Comparison of ENCODE assay signal across 8 mouse cellular contexts in genomic region chr11:115536856-115537568, GRCm38 (mm10). TPM values are rescaled to one million over a fixed set of nuclear protein-coding genes. Genes with fewer than 3 reads are reported as not detected.
A peak's percentile ranks its signal among the peaks of the same experiment; 100 is the strongest.
DNase-seq lines count a peak whose midpoint lies in the region; ATAC-seq lines count a peak whose summit lies in the region.

No protein-coding gene starts in this region.

- H3K9me3 ChIP-seq in liver, embryonic 11.5 days (ENCODE audit: control insufficient read depth, low read length), result no peaks in the 10 kb centered on the region
- no peaks in the 10 kb centered on the region for H3K9me3 ChIP-seq in embryonic facial prominence, embryonic 15.5 days (replicated peaks)

- peak; percentile 23 for DNase-seq in adrenal gland, postnatal 14 days
- DNase-seq in adrenal gland, postnatal 10 days, result no peak
- no peak for DNase-seq in liver, embryonic 11.5 days (ENCODE audit: low spot score)
- DNase-seq in liver, result no peak
- peak; percentile 48 to 54 for DNase-seq in left cerebral cortex, postnatal 36 days (ENCODE audit: low spot score in 2 of 2)
- DNase-seq in right cerebral cortex, postnatal 10 days (ENCODE audit: low spot score in 2 of 2), result peak; percentile 52 to 71
- DNase-seq in yolk sac, embryonic 10.5 days (ENCODE audit: low spot score), result no peak

- H3K9ac ChIP-seq in liver, embryonic 11.5 days (ENCODE audit: low read depth, low read length), result peak overlapping the region; percentile 20
- H3K9ac ChIP-seq in embryonic facial prominence, embryonic 15.5 days, result no peak overlapping the region

- H3K27ac ChIP-seq in liver, embryonic 11.5 days (ENCODE audit: low read depth, low read length), result peak overlapping the region; percentile 100
- H3K27ac ChIP-seq in embryonic facial prominence, embryonic 15.5 days (replicated peaks), result peak overlapping the region; percentile 100

- ATAC-seq in liver, embryonic 11.5 days (replicated peaks; ENCODE audit: low FRiP score), result no peak
- no peak for ATAC-seq in embryonic facial prominence, embryonic 15.5 days (ENCODE audit: insufficient number of reproducible peaks, low FRiP score, low TSS enrichment, low read depth)

- peak overlapping the region; percentile 88 for H3K4me2 ChIP-seq in liver, embryonic 11.5 days
- peak overlapping the region; percentile 45 for H3K4me2 ChIP-seq in embryonic facial prominence, embryonic 15.5 days (replicated peaks)

- H3K27me3 ChIP-seq in liver, embryonic 11.5 days (replicated peaks; ENCODE audit: control insufficient read depth, insufficient read depth, low read length), result no peaks in the 10 kb centered on the region
- no peaks in the 10 kb centered on the region for H3K27me3 ChIP-seq in embryonic facial prominence, embryonic 15.5 days

- intact Hi-C loops in left cerebral cortex, postnatal 36 days (cut with DNase I), result loop anchor here (2.0 to 5.0 kb wide), 2 partner anchors 48 to 65 kb away; partner anchors contain the start of genes Gga3 and Mrps7

- peaks cover 21% of the 10 kb centered on the region for H3K4me1 ChIP-seq in liver, embryonic 11.5 days (replicated peaks; ENCODE audit: control insufficient read depth, insufficient read depth, low read length)
- H3K4me1 ChIP-seq in embryonic facial prominence, embryonic 15.5 days, result peaks cover 15% of the 10 kb centered on the region

- peak overlapping the region; percentile 99; the same call in 1 of the 2 replicates for H3K4me3 ChIP-seq in liver, embryonic 11.5 days (ENCODE audit: low read depth, low read length)
- H3K4me3 ChIP-seq in embryonic facial prominence, embryonic 15.5 days (replicated peaks), result peak overlapping the region; percentile 96

- H3K36me3 ChIP-seq in liver, embryonic 11.5 days (ENCODE audit: control insufficient read depth, insufficient read depth, low read length), result peaks cover 20% of the 10 kb centered on the region
- H3K36me3 ChIP-seq in embryonic facial prominence, embryonic 15.5 days, result peaks cover 18% of the 10 kb centered on the region

- WGBS in liver, embryonic 11.5 days, result 88% methylated on average over 10 of the region's 10 CpGs
- 85% methylated on average over 10 of the region's 10 CpGs for WGBS in embryonic facial prominence, embryonic 15.5 days

RNA-seq across cellular contexts. Expression of gene Sumo2, which starts 0.9 kb away (rescaled TPM):
- total RNA-seq in adrenal gland, postnatal 14 days (2021), result 262 and 272 TPM in 2 replicates
- total RNA-seq in adrenal gland, postnatal 10 days (2021), result 100 to 1,000 TPM; 255 to 272 TPM
- 874 and 889 TPM in 2 replicates for polyA plus RNA-seq in liver, embryonic 11.5 days (2014; fragmentation: Nextera tagmentation; extraction: Ambion mirVana)
- polyA plus RNA-seq in embryonic facial prominence, embryonic 15.5 days (2015; fragmentation: Nextera tagmentation; extraction: Ambion mirVana), result 826 and 846 TPM in 2 replicates
- 100 to 1,000 TPM; 291 to 294 TPM for total RNA-seq in left cerebral cortex, postnatal 36 days (2021)

RNA-seq across cellular contexts. Expression of gene Jpt1, which starts 22.8 kb away (rescaled TPM):
- total RNA-seq in adrenal gland, postnatal 14 days (2021), result 99.8 and 101 TPM in 2 replicates
- total RNA-seq in adrenal gland, postnatal 10 days (2021), result 100 to 1,000 TPM; 113 to 123 TPM
- polyA plus RNA-seq in liver, embryonic 11.5 days (2014; fragmentation: Nextera tagmentation; extraction: Ambion mirVana), result 435 and 437 TPM in 2 replicates
- polyA plus RNA-seq in embryonic facial prominence, embryonic 15.5 days (2015; fragmentation: Nextera tagmentation; extraction: Ambion mirVana), result 523 and 542 TPM in 2 replicates
- 100 to 1,000 TPM; 143 to 159 TPM for total RNA-seq in left cerebral cortex, postnatal 36 days (2021)

RNA-seq across cellular contexts. Expression of gene Nup85, which starts 27.2 kb away (rescaled TPM):
- 40.7 and 52.8 TPM in 2 replicates for total RNA-seq in adrenal gland, postnatal 14 days (2021)
- 10 to 100 TPM; 44.4 to 48.7 TPM for total RNA-seq in adrenal gland, postnatal 10 days (2021)
- polyA plus RNA-seq in liver, embryonic 11.5 days (2014; fragmentation: Nextera tagmentation; extraction: Ambion mirVana), result 277 and 296 TPM in 2 replicates
- 144 and 156 TPM in 2 replicates for polyA plus RNA-seq in embryonic facial prominence, embryonic 15.5 days (2015; fragmentation: Nextera tagmentation; extraction: Ambion mirVana)
- total RNA-seq in left cerebral cortex, postnatal 36 days (2021), result 10 to 100 TPM; 41.6 to 49.9 TPM

RNA-seq across cellular contexts. Expression of gene Nt5c, which starts 45.4 kb away (rescaled TPM):
- 73.8 and 89.8 TPM in 2 replicates for total RNA-seq in adrenal gland, postnatal 14 days (2021)
- total RNA-seq in adrenal gland, postnatal 10 days (2021), result 10 to 100 TPM; 70.2 to 70.9 TPM
- polyA plus RNA-seq in liver, embryonic 11.5 days (2014; fragmentation: Nextera tagmentation; extraction: Ambion mirVana), result 96.8 and 105 TPM in 2 replicates
- 87.5 and 88.1 TPM in 2 replicates for polyA plus RNA-seq in embryonic facial prominence, embryonic 15.5 days (2015; fragmentation: Nextera tagmentation; extraction: Ambion mirVana)
- 10 to 100 TPM; 61.0 to 69.8 TPM for total RNA-seq in left cerebral cortex, postnatal 36 days (2021)

Comparison
In these comparisons a context has a peak if more than half of its experiments do, and no peak if none do; other contexts are left out.
1. DNase-seq: peak in adrenal gland, postnatal 14 days (single experiment), left cerebral cortex, postnatal 36 days (2 of 2) and right cerebral cortex, postnatal 10 days (2 of 2); none in adrenal gland, postnatal 10 days (single experiment), liver, embryonic 11.5 days (single experiment), liver (single experiment) and yolk sac, embryonic 10.5 days (single experiment).